Mouse (Mus musculus) ES-E14 (cell line): ENCODE measurements at regions not wholly inside any gene's neighbourhood (a gene's known extent, or its start where the extent isn't known, plus 50 kb on each side); places are given as distances from the start of the nearest gene placed in this dataset.

Experiments used
- DNase-seq: peaks from one replicate; pipeline ENCODE4 v3.0.0-alpha.2; 2013; ENCODE audit warnings: low read depth, low spot score
- H3K27ac ChIP-seq: 2 replicates; pipeline ENCODE4 v1.5.1; 2012; ENCODE audit warnings: low read depth, mild to moderate bottlenecking, low read length, moderate library complexity, mixed read lengths; ENCODE audit not compliant: poor library complexity, insufficient read depth, severe bottlenecking
- H3K36me3 ChIP-seq: 2 replicates; pipeline ENCODE4 v1.6.1; 2012; ENCODE audit warnings: mild to moderate bottlenecking, low read length, moderate library complexity, mixed read lengths; ENCODE audit not compliant: control insufficient read depth, poor library complexity, insufficient read depth, severe bottlenecking
- H3K4me1 ChIP-seq, 2 experiments: fragments of 150-350 bp in 1 of 2; sonication (generic) in 1 of 2; 2 replicates each; pipeline ENCODE4 v1.6.1; 2012; ENCODE audit warnings: low read length in 2 of 2, mild to moderate bottlenecking in 1 of 2, mixed read lengths in 1 of 2; ENCODE audit not compliant: control insufficient read depth in 2 of 2, insufficient read depth in 2 of 2, poor library complexity in 1 of 2
- H3K4me3 ChIP-seq, 2 experiments: fragments of 150-350 bp in 1 of 2; sonication (generic) in 1 of 2; 2 replicates each; pipeline ENCODE4 v1.5.1; 2012; ENCODE audit warnings: low read length in 2 of 2, low read depth in 1 of 2, mild to moderate bottlenecking in 1 of 2, mixed read lengths in 1 of 2; ENCODE audit not compliant: insufficient read depth in 1 of 2, poor library complexity in 1 of 2, severe bottlenecking in 1 of 2
- H3K9ac ChIP-seq: 2 replicates; pipeline ENCODE4 v1.6.1; 2012; ENCODE audit warnings: low read depth, mild to moderate bottlenecking, low read length, mixed read lengths; ENCODE audit not compliant: poor library complexity, insufficient read depth, severe bottlenecking
- H3K9me3 ChIP-seq: fragments of 150-350 bp; sonication (generic); 2 replicates; pipeline ENCODE4 v1.6.1; 2012; ENCODE audit warnings: low read depth, mild to moderate bottlenecking, low read length; ENCODE audit not compliant: control insufficient read depth, insufficient read depth
- CHD2 ChIP-seq: IDR thresholded peaks from 2 replicates; pipeline ENCODE4 v1.6.1; 2014; ENCODE audit warnings: mild to moderate bottlenecking, low read depth, low read length, inconsistent platforms
- HCFC1 ChIP-seq: IDR thresholded peaks from 2 replicates; pipeline ENCODE4 v1.6.1; 2012; ENCODE audit warnings: low read length, inconsistent platforms, borderline replicate concordance; ENCODE audit not compliant: insufficient read depth
- MAFK ChIP-seq: IDR thresholded peaks from 2 replicates; pipeline ENCODE4 v1.6.1; 2014; ENCODE audit warnings: mild to moderate bottlenecking, low read depth, low read length, inconsistent platforms; ENCODE audit not compliant: insufficient read depth
- ZC3H11A ChIP-seq: IDR thresholded peaks from 2 replicates; pipeline ENCODE4 v1.6.1; 2012; ENCODE audit warnings: low read depth, mild to moderate bottlenecking, inconsistent platforms, low read length, borderline replicate concordance
- ZNF384 ChIP-seq: IDR thresholded peaks from 2 replicates; pipeline ENCODE4 v1.6.1; 2012; ENCODE audit warnings: low read depth, low read length, inconsistent platforms
- in situ Hi-C, 2 experiments: fragments of 600-800 bp; cut with MboI; formaldehyde crosslinking; loops; one replicate each; pipeline ENCODE4 v1.15.1; 2025; ENCODE audit warnings: low sequenced_read_pairs in 2 of 2, inconsistent platforms in 1 of 2; ENCODE audit not compliant: unreplicated experiment in 2 of 2

DNA sequence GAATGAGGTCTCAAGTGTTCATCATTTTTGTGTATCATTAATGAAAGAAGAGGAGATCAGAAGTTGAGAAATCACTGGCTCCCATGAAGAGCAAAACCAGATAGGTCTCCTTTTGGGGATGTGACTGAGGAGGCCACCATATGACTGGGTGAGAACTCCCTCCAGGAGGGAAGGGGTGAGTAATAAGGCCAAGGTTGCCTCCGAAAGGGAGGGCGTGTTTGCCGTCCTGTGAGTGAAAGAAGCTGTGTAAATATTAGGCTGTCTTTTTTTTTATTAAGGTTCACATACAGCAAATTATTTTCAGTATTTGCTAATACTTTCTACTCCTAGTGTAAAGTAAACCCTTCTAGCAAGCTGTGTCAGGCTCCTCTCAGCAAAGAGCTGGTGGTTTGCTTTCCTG lies 116.7 kb upstream of the Pik3r1 start:
- no peak overlapping the region for H3K4me3 ChIP-seq
- no peak for DNase-seq
- in situ Hi-C loops, result no loop called here
- H3K9me3 ChIP-seq, result no peaks in the 10 kb centered on the region
- H3K36me3 ChIP-seq, result no peaks in the 10 kb centered on the region
- H3K4me1 ChIP-seq, result no peaks in the 10 kb centered on the region
- no peak overlapping the region for H3K27ac ChIP-seq
- no peak for TF ChIP-seq HCFC1
- TF ChIP-seq CHD2, result no peak
- no peak for TF ChIP-seq MAFK
- no peak for TF ChIP-seq ZNF384
- no peak for TF ChIP-seq ZC3H11A
- no peak overlapping the region for H3K9ac ChIP-seq

DNA sequence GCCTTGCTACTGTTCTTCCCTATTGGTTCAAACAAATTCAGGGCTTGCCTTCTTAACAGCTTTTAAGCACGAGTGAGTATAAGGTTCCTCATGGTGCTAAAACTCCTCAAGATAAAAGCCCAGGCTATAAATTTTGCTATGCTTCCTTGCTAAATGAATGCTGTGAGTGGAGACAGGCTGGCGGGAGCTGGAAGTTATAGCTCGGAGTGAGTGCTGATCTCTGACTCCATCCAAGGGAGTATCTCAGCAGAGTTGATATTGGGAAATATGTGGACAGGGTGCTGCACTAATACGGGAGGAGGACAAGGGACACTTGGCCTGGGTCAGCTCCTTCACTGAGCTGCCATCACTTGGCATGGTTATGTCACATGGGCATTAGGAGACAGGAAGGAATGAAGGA lies 123.5 kb upstream of the Pik3r1 start:
- no peaks in the 10 kb centered on the region for H3K4me1 ChIP-seq
- H3K9me3 ChIP-seq, result no peaks in the 10 kb centered on the region
- TF ChIP-seq CHD2, result no peak
- TF ChIP-seq HCFC1, result no peak
- no peak for TF ChIP-seq ZNF384
- no peak for TF ChIP-seq ZC3H11A
- no peak for TF ChIP-seq MAFK
- in situ Hi-C loops, result no loop called here
- no peaks in the 10 kb centered on the region for H3K36me3 ChIP-seq
- no peak overlapping the region for H3K9ac ChIP-seq
- no peak overlapping the region for H3K27ac ChIP-seq
- H3K4me3 ChIP-seq, result no peak overlapping the region
- no peak for DNase-seq

GRCm38 (mm10) chr13:101893035-101893600 lies 125.1 kb upstream of the Pik3r1 start:
- in situ Hi-C loops, result no loop called here
- Histone ChIP-seq H3K9ac (no peak overlapping the region), H3K36me3 (no peaks in the 10 kb centered on the region), H3K9me3 (no peaks in the 10 kb centered on the region), H3K4me1 (no peaks in the 10 kb centered on the region), H3K4me3 (no peak overlapping the region), H3K27ac (no peak overlapping the region)
- DNase-seq, result no peak
- TF ChIP-seq HCFC1 (no peak), MAFK (no peak), ZNF384 (no peak), ZC3H11A (no peak), CHD2 (no peak)

GRCm38 (mm10) chr13:101895161-101895560 lies 127.1 kb upstream of the Pik3r1 start:
- in situ Hi-C loops, result no loop called here

GRCm38 (mm10) chr13:101895686-101896085 lies 127.7 kb upstream of the Pik3r1 start:
- DNase-seq, result no peak
- in situ Hi-C loops, result no loop called here
- no peaks in the 10 kb centered on the region for H3K4me1 ChIP-seq
- H3K36me3 ChIP-seq, result no peaks in the 10 kb centered on the region
- TF ChIP-seq ZC3H11A, result no peak
- no peak for TF ChIP-seq HCFC1
- TF ChIP-seq CHD2, result no peak
- no peak for TF ChIP-seq MAFK
- TF ChIP-seq ZNF384, result no peak
- H3K4me3 ChIP-seq, result no peak overlapping the region
- no peak overlapping the region for H3K27ac ChIP-seq
- no peak overlapping the region for H3K9ac ChIP-seq
- H3K9me3 ChIP-seq, result no peaks in the 10 kb centered on the region

More at GRCm38 (mm10) chr13:101895161-101895560, 127.1 kb upstream of the Pik3r1 start:
- H3K9me3 ChIP-seq, result no peaks in the 10 kb centered on the region
- H3K9ac ChIP-seq, result no peak overlapping the region
- H3K4me1 ChIP-seq, result no peaks in the 10 kb centered on the region
- no peak overlapping the region for H3K4me3 ChIP-seq
- no peak overlapping the region for H3K27ac ChIP-seq
- TF ChIP-seq ZNF384 (no peak), ZC3H11A (no peak), CHD2 (no peak), HCFC1 (no peak), MAFK (no peak)
- DNase-seq, result no peak
- H3K36me3 ChIP-seq, result no peaks in the 10 kb centered on the region
